Mouse (Mus musculus): Measurements from ENCODE around the gene Ulk4.

Gene Ulk4

DNA sequence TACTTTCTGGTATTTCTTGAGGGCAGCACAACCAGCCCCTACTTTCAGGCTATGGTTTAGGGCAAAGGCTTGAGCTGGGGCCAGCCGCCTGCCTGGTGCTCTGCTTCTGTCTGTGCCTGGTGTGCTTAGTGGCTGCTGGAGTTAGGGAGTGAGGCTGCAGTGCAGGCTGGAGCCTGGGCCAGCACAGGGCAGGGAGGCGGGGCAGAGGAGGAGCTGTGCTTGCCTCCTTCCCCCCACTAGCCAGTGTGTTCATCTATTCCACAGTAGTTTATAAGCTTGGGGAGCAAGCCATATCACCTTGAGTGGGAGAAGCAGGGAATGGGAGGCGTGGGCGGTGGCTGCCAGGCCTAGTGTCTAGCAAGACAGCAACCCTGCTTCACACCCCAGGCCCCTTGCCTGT lies 313.9 kb downstream of the Ulk4 start:
- peak; percentile 37 for DNase-seq

- DNase-seq = peak; percentile 73
These were observed 314.9 kb downstream of the Ulk4 start for GRCm38 (mm10) chr9:120961969-120962700.

DNA sequence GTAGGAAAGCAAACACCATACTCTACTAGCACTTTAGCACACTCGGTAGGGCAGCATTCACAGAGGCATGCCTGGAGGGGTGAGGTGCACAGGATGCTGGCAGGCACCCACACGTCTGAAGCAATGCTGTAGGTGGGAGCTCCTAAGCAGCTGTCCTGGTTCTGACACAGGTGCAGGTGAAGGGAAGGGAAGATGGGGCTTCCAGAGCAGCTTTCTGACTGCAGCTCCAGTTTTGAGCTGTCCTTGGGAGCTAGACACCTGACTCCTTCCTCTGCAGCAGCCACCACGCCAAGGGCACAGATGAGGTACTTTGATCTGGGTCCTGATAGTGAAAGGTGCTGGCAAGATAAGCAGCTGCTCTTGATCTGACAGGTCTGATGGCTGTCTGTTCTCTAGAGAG lies 315.5 kb downstream of the Ulk4 start:
- DNase-seq = no peak

DNA sequence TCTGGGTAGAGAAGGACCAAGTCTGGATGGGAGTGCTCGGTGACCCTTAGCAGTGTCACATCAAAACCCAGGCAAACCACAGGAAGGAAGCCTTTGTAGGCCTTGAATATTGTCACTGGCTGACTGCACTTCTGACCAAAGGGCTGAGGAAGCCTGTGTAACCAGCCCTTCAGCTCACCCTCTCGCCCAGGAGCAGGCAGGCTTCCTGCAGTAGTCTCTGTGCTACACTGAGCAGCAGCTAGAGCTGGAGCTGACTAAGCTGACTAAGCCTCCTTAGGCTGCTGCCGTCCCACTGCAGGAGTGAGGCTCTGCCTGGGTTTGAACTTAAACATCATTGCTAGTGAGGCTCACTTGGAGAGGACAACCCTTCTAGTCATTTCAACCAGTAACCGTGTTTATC lies 316.4 kb downstream of the Ulk4 start:
- DNase-seq = no peak

DNA sequence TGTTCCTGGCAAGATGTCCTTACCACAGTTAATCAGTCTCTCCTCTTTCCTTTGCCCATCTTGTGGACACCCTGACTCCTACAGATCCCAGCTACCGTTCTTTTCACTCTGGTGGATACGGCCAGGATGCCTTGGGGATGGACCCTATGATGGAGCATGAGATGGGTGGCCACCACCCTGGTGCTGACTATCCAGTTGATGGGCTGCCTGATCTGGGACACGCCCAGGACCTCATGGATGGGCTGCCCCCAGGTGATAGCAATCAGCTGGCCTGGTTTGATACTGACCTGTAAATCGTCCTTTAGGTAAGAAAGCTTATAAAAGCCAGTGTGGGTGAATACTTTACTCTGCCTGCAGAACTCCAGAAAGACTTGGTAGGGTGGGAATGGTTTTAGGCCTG lies 317.8 kb downstream of the Ulk4 start:
- DNase-seq = no peak

DNA sequence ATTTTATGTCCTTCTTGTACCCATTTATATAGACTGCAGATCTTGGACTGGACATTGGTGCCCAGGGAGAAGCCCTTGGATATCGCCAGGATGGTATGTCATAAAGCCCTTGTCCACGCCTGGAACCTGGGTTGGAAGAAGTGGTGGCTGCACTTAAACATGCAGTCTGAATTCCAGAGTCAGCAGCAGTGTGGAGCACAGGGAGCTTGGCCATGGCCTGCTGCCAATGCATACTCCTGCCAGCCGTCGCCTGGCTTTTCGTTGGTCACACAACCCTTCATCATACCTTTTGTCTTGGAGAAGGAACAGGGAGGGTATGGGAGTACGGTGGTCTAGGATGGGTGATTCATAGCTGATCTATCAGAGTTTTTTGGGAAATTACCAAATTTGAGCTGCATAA lies 318.4 kb downstream of the Ulk4 start:
- DNase-seq = no peak

- no peak for DNase-seq
These were observed 318.9 kb downstream of the Ulk4 start for GRCm38 (mm10) chr9:120958051-120958450.

DNA sequence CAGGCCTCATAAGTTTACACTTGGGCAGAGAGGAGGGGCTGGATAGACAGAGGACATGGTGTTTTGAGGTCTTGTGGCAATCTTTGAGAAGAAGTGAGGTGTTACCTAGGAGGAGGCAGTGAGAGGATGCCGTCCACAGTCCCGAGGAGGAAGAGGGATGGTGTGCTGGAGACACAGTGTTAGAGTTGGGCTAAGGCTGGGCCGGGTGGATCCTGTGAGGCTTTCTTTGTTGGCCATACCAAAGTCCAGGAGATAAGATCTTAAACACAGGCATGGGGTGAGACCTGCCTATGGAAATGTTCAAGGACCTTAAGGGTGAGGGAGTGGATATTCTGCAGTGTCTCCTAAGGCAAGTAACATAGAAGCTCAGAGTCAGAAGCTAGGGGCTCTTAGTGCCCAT lies 325.1 kb downstream of the Ulk4 start:
- DNase-seq = no peak

DNA sequence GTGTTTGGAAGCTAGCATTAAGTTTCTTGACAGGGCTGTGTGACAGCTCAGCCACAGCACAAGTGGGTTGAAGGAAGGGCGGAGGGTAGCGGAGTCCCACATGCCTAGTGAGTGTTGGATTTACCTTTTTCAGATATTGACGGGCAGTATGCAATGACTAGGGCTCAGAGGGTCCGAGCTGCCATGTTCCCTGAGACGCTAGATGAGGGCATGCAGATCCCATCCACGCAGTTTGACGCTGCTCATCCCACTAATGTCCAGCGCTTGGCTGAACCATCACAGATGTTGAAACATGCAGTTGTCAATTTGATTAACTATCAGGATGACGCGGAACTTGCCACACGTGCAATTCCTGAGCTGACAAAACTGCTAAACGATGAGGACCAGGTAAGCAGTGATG lies 326.2 kb downstream of the Ulk4 start:
- no peak for DNase-seq

GRCm38 (mm10) chr9:120948832-120949231 lies 328.2 kb downstream of the Ulk4 start:
- no peak for DNase-seq

DNA sequence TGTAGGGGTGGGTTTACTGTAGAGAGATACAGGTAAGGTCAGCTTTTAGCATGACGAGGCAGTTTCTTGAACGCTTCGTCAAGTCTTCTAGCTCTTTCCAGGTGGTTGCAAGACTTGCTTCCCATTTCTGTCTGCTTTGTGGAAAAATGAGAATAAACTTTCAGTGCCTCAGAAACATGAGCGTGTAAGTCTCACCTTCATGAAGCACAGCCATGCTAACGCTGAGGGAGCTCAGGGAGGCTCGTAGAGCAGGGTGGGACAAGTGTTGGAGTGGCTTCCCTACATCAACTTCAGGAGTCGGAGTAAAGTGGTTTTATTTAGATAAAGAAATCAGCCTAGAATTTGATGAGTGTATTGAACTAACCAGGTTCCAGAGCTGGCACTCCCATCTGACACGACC lies 330.9 kb downstream of the Ulk4 start:
- no peak for DNase-seq

DNA sequence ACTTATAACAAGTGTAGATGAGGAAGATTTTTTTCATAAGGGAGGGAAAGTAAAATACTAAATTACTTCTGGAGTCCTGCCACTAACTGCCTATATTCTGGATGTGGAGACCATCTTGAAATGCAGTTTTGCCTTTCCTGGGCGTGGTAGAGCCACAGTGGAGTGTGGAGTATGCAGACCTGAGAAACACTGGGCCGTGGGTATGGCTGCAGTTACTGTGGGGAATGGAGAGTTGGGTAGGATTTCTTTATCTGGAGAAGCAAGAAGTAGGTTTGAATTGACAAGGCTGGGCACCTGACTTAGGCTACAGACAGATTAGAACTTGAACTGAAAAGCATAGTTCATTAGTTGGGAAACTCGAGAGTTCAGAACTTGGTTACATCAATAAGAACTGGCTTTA lies 332.8 kb downstream of the Ulk4 start:
- DNase-seq = no peak

DNA sequence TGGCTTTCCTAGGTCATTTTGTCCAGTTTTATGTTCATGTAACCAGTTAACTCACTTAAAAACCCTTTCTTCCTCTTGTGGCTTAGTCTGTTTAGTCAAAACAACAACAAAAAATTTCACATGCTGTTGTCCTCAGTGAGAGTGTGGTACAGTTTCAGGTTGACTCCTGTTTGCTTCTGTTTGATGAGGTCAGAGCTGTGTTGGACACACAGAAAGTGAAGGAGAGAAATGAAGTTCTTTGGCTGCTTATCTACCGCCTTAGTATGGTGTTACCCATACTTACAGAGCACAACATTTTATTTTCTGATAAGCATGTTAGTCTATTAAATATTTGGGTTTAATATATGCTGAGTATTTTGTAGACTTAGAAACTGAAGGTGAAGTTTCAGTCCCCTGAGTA lies 333.2 kb downstream of the Ulk4 start:
- no peak for DNase-seq

DNA sequence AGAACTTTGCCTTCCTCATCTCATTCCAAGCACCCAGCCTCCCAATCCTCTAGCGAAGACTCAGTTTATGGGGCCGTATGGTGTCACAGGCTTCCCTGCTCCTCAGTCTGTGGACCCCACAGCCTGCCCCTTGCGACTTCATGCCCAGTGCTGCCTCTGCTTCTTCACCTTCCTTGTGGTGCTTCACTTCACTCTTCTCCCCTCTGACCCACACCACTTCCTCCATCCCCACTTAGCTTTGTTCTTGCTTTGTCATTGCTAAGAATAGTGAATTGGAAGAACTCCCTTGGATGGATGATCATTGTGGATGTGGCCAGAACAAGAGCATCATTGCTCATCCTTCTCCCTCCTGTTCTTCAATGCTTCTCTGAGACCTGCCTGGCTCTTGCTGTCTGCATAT lies 336.1 kb downstream of the Ulk4 start:
- no peak for DNase-seq

DNA sequence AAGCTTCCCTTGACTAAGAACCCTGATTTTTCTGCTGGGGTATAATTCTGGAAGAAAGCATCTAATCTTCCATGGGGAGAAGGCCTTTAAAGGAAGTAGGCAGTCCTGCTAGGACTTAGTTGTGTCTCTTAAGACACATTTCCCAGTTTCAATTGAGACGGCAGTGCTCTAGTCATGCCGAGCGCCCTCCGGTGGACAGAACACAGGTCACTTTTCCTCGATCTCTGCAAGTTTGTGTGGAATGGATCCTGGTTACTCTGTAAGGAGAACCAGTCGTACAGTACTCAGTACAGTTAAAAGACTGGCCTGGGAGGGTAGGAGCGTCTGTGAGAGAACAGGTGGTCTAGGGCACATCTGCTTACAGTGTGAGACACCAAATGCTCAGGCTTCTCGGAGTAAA lies 340.6 kb downstream of the Ulk4 start:
- DNase-seq = peak; percentile 66

GRCm38 (mm10) chr9:120935634-120935922 lies 341.4 kb downstream of the Ulk4 start:
- no peak for DNase-seq

DNA sequence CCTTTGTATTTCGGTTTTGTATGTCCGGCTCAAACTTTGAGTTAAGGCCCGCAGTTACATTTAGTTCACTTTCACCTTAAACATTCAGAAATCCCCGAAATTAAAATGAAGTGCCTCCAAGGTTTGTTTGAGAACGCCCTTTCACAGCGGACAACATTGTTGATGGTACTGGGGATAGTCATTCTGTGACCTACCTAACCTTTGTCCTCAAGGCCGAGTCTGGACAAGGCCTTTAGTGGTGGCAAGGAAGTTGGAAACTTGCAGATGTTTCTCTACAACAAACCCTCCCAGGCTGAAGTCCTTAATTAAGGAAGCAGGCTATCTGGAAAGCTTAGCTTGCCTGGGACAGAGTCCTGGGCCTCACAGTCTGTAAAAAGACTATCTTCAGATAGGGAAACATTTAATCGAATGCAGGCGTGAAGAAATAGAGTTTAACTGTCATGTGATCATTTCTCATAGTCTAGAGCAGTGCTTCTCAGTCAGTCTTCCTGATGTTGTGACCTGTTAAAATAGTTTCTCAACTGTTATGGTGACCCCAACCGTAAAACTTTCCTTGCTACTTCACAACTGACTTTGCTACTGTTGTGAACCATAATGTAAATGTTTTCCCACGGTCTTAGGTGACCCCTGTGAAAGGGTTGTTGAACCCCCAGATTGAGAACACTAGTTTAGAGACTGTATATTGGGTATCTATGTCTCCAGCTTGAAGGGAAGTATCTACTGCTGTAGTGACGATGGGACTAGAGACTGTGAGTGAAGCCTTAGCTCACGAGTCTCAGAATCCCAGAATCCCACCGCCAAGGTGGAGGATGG lies 342.0 kb downstream of the Ulk4 start:
- peak; percentile 49 for DNase-seq

GRCm38 (mm10) chr9:120933886-120934758 lies 342.9 kb downstream of the Ulk4 start:
- DNase-seq = peak; percentile 43

DNA sequence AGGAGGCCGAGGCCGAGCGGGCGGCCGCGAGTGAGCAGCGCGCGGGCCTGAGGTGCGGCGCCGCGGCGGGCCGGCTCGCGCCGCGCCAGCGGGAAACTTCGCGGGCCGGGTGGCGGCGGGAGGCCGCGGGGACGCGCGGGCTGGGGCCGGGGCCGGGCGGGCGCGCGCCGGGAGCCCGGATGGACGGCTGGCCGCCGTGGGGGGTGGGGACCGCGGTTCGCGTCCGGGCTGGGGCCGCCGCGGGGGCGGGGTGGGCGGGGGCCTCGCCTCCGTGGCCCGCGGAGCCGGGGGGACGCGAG lies 343.5 kb downstream of the Ulk4 start:
- no peak for DNase-seq

GRCm38 (mm10) chr9:120932797-120933586 lies 344.0 kb downstream of the Ulk4 start:
- DNase-seq = peak; percentile 94

DNA sequence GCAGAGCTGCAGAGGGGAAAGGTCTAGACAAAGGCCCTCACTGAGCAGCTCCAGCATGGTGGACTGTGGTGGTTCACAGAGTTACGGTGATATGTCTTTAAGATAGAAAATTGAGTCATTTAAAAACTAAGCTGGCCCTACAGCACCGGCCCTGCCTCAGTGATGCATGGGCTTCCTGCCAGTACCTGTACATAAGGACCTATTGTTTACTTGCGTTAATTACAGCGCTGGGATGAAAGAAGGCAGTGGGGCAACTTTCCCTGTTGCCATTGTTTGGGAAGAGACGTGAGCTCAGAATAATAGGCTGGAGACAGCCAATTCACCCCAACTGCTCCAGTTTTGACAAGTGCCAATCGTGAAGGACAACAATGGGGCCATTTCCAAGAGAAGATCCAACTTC lies 344.6 kb downstream of the Ulk4 start:
- no peak for DNase-seq

DNA sequence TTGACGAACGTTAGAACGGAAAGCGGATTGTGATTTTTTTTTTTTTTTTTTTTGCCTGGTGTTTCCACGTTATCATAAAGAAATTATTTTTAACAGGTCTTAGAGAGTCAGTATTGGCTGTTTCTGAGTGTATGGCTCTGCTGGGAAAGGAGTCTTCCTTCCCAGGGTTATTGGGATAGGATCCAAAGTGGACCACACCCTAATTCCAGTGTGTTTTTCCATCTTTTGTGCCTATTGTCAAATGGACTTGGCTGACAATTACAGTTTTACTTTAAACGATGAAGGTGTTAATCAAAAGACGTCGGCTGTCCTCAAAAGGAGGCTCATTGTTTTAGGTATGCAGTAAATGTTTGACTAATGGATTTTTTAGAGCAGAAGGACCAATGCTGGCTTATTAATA lies 346.2 kb downstream of the Ulk4 start:
- no peak for DNase-seq

DNA sequence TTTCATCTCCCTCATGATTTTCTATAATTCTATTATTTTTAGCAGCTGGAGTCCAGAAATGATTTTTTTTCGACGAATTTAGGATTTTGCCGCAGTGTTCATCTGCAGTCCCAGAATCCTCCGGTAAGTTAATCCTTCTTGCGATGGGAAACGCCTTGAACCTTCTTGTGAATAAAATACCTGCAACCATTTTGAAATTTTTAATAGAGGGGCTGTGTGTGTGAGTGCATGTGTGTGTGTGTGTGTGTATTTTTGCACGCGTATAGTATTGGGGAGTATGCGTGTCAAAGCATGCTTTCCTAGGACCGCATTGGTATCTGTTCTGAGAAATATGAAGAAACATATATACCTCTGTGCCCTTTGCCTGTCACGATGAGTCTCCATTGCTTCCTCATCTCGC lies 347.0 kb downstream of the Ulk4 start:
- no peak for DNase-seq
